Mouse (Mus musculus): ENCODE results near the gene Grap.

Gene Grap

DNA sequence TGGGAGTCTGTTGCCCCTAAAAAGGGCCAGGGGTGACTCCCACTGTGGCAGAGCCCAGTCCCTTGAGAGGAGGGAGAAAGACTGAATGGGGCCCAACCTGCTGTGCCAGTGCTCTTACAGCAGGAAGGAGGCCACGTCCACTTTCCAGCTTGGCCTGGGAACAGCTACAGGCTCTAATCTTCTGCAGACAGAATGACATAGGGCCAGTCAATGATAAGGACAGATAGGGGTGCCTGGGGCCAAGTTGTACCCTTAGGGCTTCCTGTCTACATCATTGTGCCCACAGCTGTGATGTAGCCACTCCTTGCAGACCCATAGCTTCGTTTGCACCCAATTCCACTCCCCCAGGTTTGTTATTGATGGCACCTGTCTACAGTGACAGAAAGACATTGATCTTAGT, 33.1 kb downstream of the Grap start:
- no peak for DNase-seq

DNA sequence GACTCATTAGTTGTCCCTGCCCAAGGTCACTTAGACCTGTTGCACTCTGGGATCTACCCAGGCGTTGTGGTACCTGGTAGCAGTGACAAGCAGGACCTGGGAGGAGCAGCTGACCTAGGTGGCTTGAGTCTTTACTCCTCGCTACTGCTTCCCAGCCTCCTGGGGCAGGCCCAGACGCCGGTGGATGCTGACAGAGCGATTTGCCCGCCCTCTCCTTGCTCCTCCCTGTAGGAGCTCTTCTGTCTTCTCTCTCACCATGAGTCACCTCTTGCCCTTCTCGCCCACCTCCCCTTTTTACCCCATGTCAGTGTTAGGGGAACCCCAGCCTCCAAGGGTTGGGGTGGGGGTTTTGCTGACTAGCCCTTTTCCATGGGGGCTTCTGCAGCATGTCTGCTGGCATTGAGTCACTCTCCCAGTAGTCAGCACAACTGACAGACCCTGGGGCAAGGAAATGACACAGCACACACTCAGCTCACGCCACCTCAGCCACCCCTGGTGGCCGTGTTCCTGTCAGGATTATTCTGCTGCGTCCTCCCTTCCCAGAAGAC, 33.9 kb downstream of the Grap start:
- no peak for DNase-seq

DNA sequence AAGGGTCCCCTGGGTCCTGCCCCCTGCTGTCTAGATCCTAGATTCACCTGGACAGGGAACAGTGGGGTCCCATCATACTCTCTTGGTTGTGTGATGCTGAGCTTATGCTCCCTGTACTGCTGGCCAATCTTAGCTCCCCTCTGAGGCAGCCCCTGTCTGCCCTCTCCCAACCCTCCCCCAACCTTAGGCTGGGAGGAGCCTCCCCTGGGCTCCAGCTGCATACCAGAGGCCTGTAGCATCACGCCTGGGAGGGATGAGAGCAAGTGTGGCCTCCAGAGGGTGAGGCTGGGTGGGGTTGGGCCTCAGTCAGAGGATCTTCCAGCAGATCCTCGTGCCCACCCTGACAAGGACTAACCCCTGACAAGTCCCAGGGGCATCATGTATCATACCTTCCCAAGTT, 34.5 kb downstream of the Grap start:
- no peak for DNase-seq

DNA sequence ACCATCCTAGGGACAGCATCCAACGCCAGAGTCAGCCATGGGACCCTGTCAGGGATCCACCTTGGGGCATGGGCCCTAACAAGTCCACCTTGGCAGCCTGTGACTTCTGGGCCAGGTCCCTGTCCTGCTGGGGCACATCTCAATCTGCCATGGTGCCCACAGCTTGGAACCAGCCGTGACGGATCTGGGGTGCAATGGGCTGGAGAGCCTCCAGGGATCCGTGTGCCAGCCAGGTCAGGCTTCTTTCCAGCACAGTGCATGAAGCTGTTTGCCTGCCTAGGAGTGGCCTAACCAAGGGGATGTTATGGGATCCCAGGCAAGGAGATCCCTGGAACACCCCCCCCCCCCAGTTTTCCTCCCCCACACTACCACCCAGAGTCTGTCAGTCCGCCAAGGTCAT, 39.9 kb downstream of the Grap start:
- no peak for DNase-seq

DNA sequence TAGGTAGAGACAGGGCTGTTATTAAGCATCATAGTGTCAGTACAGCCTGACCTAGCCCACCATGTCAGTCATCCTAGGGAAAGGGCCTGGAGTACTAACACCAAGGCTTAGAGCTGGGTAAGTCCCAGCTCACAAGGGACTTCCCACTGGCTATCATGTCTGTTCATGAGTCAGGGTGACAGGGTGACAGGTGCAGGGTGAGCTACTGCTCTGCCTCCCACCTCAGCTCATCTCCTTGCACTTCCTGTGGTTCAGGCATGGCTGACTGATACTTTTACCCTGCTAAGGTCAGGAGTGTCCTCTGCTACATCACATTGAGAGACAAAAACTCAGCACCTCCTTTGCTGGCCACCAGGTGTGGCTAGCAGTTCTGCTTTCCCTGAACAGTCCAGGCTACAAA, 45.8 kb downstream of the Grap start:
- DNase-seq = no peak

DNA sequence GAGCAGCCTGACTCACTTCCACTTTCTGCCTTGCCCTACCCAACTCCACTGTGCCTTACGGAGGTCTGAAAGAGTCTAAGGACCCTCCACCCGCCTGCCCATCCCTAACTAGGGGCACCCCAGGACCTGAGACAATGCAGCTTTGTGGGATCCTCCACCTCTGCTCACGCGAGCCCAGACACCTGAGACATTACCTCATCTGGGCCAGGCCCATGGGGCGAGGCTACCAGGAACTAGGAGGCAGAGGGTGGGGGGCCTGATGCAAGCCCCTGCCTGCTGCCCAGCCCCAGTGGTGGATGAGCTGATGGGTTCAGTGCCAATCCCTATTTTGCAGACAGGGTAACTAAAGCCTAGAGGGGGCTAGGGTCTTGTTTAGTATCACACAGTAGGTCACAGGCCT, 46.4 kb downstream of the Grap start:
- no peak for DNase-seq

GRCm38 (mm10) chr11:61699933-61700332, 46.9 kb downstream of the Grap start:
- peak; percentile 88 for DNase-seq

- DNase-seq = peak; percentile 75
Measured at GRCm38 (mm10) chr11:61701696-61702095, 48.6 kb downstream of the Grap start.

- no peak for DNase-seq
Measured at GRCm38 (mm10) chr11:61702494-61702893, 49.4 kb downstream of the Grap start.

GRCm38 (mm10) chr11:61705581-61705980, 52.5 kb downstream of the Grap start:
- DNase-seq = no peak

GRCm38 (mm10) chr11:61706232-61706631, 53.2 kb downstream of the Grap start:
- no peak for DNase-seq

DNA sequence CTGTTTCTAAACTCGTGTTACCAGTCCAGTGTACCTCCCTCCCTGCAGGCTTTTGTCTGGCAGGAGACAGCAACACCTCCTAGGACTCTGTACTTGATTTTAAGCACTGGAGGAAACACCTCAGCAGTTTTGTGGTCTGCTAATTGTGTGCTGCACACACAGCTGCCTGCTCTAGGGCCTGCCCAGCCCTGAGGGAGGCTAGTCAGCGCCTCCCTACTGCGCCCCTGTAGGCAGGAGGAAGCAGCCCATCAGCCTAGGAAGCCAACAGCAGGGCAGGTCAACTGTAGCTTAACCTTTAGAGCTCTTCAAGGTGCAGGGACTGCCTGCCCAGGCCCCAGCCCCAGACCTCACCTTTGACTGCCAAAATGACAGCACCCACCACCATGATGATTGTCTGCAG, 55.9 kb downstream of the Grap start:
- DNase-seq = peak; percentile 43

DNA sequence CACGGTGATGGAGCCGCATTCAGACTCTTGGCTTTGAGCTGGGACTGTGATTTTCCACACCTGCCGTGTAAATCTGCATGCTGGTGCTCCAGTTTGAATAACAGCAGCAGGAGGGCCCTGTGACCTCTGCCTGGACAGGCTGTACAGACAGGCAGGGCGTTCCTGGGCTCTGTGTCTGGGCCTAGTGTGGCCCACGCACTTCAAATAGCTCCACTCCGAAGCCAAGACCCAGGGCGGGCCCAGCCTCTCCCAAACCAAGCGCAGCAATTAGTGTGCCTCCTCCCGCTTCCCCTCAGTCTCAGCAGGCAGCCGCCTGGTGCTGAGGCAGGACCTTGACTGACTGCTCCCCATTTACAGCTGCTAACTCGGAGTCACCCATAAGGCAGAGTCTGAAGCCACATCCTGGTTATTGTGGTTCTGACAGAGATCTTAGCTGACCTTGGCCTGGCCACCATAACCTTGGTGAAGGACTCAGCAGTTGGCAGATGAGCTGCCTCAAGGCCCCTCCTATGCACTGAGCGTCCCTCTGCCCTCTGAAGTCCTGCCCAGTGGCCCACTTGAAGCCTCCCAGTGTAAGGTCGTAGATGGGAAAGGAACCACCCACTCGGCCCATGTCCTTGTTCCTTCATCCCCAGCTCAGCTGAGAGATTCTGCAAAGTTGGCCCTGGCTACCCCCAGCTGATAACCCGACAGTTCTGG, 60.2 kb downstream of the Grap start:
- no peak for DNase-seq

DNA sequence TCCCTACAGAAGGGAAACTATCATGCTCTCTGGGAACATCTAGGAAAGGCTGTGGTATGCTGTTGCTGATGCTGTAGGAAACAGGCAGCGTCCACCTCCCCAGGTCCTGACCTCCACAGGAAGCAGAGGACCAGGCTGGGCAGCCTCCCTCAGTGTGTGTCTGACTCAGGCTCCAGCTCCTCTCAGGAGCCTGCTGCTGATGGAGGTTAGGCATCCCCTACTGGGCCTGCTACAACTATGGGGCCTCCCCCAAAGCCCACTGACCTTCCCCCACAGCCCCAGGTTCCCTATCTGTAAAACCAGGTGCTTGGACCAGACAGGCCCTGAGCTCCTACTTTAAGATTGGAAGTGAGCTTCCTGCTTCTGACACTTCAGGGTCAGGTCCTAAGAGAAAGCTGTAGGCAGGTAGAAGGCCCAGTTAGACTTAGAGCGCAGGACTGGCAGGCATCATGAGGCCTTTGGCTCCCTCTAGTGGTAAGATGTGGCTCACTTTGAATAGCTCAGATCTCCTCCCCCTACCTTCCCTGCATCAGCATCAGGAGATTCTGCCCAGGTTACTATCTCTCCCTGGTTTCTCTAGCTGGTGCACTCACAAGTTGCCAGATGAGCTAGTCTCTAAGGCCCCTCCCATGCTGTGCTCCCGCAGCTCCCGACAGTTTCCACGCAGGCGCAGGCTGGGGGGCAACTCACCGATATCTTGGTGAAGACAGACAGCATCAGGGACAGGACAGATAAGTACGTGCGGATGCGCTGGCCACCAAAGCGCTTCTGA, 61.5 kb downstream of the Grap start:
- DNase-seq = peak; percentile 84

DNA sequence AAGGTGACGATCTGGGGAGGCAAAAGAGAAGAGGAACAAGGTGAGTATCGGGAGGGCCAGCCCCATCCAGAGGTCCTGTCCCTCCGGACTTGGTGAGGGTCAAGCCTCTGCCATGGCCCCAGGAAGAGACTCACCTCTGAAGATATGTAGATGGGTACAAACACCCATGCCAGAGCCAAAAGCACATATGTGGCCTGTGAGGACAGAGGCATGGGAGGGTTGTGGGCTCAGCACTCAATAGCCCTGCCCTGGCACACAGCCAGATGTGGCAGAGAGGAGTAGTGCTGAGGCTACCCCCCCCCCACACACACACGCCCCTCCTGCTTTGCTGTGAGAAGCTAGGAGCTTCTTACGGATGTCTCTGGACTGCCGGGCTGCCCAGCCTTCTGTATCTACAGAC, 62.1 kb downstream of the Grap start:
- DNase-seq = no peak

DNA sequence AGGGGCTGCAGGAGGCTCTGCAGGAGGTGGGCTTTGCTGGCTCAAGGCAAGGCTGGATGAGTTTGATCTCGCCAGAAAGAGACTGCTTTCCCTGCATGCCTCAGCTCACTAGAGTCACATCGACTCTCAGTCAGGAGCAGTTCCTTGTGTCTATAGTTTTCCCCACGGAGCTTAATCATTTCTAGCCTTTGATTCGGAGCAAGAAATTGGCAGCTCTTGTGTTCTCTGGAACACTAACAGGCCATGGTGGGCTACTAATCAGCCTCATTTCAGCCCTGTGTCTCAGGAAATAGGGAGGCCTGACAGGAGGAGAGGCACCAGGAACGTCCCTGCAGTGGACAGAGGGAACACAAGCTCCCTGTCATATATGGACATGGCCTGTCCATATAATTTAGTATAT, 64.9 kb downstream of the Grap start:
- peak; percentile 38 for DNase-seq

DNA sequence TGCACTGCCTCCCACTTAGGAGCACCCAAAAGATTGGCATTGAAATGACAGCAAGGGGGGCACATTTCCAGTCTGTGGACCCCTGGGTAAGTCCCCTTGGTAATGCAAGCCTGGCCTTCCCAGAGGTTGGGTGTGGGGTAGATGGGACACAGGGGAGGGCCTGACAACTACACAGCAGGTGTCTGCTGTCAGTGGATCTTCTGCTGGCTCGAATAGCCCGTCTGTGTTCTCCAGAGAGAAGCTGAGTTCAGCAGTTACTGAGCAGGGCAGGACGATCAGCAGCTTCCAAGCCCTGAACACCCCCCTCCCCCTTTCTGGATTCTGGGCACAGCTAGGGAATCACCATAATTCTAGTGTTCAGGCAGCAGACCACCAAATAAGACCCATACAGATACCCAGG, 66.3 kb downstream of the Grap start:
- no peak for DNase-seq

- DNase-seq = peak; percentile 41
Measured at GRCm38 (mm10) chr11:61719826-61720225, 66.8 kb downstream of the Grap start.

- DNase-seq = peak; percentile 61
Measured at GRCm38 (mm10) chr11:61720636-61721035, 67.6 kb downstream of the Grap start, which contains the start of gene Slc5a10. TSS of gene Slc5a10 (minus strand) at chr11:61720826.

DNA sequence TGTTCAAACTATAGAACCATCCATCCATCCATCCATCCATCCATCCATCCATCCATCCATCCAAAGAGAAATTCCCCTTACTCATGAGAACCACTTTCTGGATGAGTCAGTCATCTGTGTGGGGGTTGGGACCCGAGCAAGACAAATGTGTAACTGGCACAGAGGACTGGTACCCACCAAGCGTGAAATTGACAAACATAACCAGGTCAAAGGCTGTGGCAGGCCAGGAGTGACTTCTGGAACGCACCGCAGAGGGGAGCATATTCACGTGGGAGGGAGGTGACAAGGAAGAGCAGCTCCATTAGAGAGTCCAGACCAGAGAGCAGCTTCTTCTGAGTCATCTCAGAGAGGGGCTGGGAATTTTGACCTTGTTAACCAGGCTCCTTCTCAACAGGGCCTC, 69.0 kb downstream of the Grap start:
- DNase-seq = peak; percentile 71
